In the genomic region with DNA sequence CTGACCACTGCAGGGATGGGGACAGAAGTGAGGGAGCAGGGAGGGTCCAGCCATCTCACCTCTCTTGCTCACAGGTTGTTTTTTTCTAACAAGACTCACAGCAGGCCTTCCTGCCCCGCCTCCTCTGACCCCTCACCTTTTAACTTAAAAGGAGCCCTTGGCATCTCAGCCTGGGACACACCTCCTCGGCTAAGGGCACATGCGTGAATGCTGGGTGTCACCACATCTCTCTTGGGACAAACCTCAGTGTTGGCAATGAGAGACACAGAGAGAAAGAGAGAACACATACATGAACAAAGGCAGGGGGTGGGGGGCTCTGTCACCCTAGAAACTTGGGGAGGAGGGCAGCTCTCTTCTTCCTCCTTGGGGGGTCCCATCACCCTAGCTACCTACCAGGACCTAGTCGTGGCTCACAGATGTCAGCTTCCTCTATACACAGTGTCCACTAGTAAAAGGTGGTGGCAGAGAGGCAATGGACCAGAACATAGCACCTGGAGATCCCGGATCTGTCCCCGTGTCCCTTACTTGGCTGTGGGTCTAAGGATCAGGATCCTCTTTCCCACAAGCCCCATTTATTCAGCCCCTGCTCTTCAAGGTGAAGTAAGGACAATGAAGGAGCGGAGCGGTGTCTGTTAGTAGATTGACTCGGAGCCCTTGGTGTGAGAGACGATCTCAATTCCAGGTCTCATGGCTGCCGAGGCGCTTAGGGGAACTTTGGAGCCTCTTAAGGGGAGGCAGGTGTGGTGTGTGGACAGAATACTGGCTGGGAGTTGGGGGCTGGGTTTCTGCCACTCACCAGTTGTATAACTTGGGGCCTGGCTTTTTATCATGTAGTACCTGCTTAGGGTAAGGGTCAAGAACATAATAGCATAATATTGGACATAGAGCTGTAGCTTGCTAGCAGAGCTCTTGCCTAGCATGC, we compare ENCODE assay signal across 9 mouse cellular contexts. TPM values are rescaled to one million over a fixed set of nuclear protein-coding genes. Genes with fewer than 3 reads are reported as not detected.
DNase-seq lines count a peak whose midpoint lies in the region; ATAC-seq and TF ChIP-seq lines count a peak whose summit lies in the region.
"Had no signal": no experiment of that assay in that cellular context is flagged by ENCODE, and none has a peak within 500 bp of the region (broad histone marks: within the 10 kb centered on the region; RNA-seq: fewer than 3 reads in every experiment).

No protein-coding gene starts in this region.

- no peak for ATAC-seq in embryonic facial prominence, embryonic 15.5 days (ENCODE audit: insufficient number of reproducible peaks, low FRiP score, low TSS enrichment, low read depth)
- ATAC-seq in megakaryocyte progenitor cell, adult 5-6 weeks (replicated peaks; ENCODE audit: poor library complexity) = no peak

- no peak overlapping the region for H3K9ac ChIP-seq in embryonic facial prominence, embryonic 15.5 days

- DNase-seq in kidney, adult 11 months = peak; percentile 50
- no peak for DNase-seq in kidney, postnatal 4 days
- DNase-seq in kidney, adult 2 months = peak; percentile 45
- DNase-seq in naive thymus-derived CD4-positive, alpha-beta T cell, adult 2 months (ENCODE audit: low read depth) = peak; percentile 52
- DNase-seq in embryo, embryonic 10.5 days (ENCODE audit: low spot score) = no peak
- DNase-seq in urinary bladder, adult 18-20 months (ENCODE audit: low spot score in 2 of 2) = no peak

- H3K27ac ChIP-seq in embryonic facial prominence, embryonic 15.5 days (replicated peaks) = peak overlapping the region; percentile 94
- H3K27ac ChIP-seq in kidney, adult 2 months (ENCODE audit: insufficient read depth, low read depth, low read length) = peak overlapping the region; percentile 61

- H3K4me1 ChIP-seq in embryonic facial prominence, embryonic 15.5 days = peaks cover 87% of the 10 kb centered on the region
- H3K4me1 ChIP-seq in kidney, adult 2 months (ENCODE audit: control insufficient read depth, insufficient read depth, low read length) = peaks cover 70% of the 10 kb centered on the region

- H3K36me3 ChIP-seq in embryonic facial prominence, embryonic 15.5 days = no peaks in the 10 kb centered on the region
- no peaks in the 10 kb centered on the region for H3K36me3 ChIP-seq in kidney, adult 2 months (ENCODE audit: control insufficient read depth, insufficient read depth, low read length)

- TF ChIP-seq POLR2A in kidney, adult 2 months (IDR thresholded peaks at IDR 0.05; ENCODE audit: low read depth, low read length) = no peak

- TF ChIP-seq CTCF in kidney, adult 2 months (conservative IDR thresholded peaks at IDR 0.05; ENCODE audit: insufficient read depth, insufficient read length, low read depth, low read length) = no peak

- peak overlapping the region; percentile 51 for H3K4me2 ChIP-seq in embryonic facial prominence, embryonic 15.5 days (replicated peaks)

- H3K27me3 ChIP-seq in embryonic facial prominence, embryonic 15.5 days = no peaks in the 10 kb centered on the region
- H3K27me3 ChIP-seq in kidney, adult 2 months (replicated peaks; ENCODE audit: control insufficient read depth, insufficient read depth, low read length) = no peaks in the 10 kb centered on the region

- no peaks in the 10 kb centered on the region for H3K9me3 ChIP-seq in embryonic facial prominence, embryonic 15.5 days (replicated peaks)

- no peak overlapping the region; the same call in 1 of the 2 replicates for H3K4me3 ChIP-seq in embryonic facial prominence, embryonic 15.5 days (replicated peaks)
- H3K4me3 ChIP-seq in kidney, adult 2 months (ENCODE audit: insufficient read depth, low read depth, low read length) = no peak overlapping the region

- WGBS in embryonic facial prominence, embryonic 15.5 days = 54% methylated on average over 12 of the region's 12 CpGs
- 35% methylated on average over 12 of the region's 12 CpGs for WGBS in kidney, adult 2 months

RNA-seq across cellular contexts. Expression of a gene that starts 5.8 kb away (rescaled TPM):
- polyA plus RNA-seq in embryonic facial prominence, embryonic 15.5 days (2015; fragmentation: Nextera tagmentation; extraction: Ambion mirVana) = 51.0 and 51.2 TPM in 2 replicates
- polyA plus RNA-seq in kidney, adult 2 months (2012; rRNA removed) = 92.7 and 97.2 TPM in 2 replicates
- total RNA-seq in megakaryocyte progenitor cell, adult 5-6 weeks (2015) = 34.2 and 34.6 TPM in 2 replicates
- 21.8 and 25.3 TPM in 2 replicates for total RNA-seq in megakaryocyte progenitor cell, adult 5-6 weeks (2017)

RNA-seq across cellular contexts. Expression of a gene that starts 17.0 kb away (rescaled TPM):
- polyA plus RNA-seq in embryonic facial prominence, embryonic 15.5 days (2015; fragmentation: Nextera tagmentation; extraction: Ambion mirVana) = 52.3 and 53.3 TPM in 2 replicates
- 45.3 and 54.1 TPM in 2 replicates for polyA plus RNA-seq in kidney, adult 2 months (2012; rRNA removed)
- 28.7 and 30.9 TPM in 2 replicates for total RNA-seq in megakaryocyte progenitor cell, adult 5-6 weeks (2015)
- 36.2 and 46.3 TPM in 2 replicates for total RNA-seq in megakaryocyte progenitor cell, adult 5-6 weeks (2017)

RNA-seq across cellular contexts. Expression of a gene that starts 28.9 kb away (rescaled TPM):
- 1.7 and 1.8 TPM in 2 replicates for polyA plus RNA-seq in embryonic facial prominence, embryonic 15.5 days (2015; fragmentation: Nextera tagmentation; extraction: Ambion mirVana)
- 140 and 155 TPM in 2 replicates for polyA plus RNA-seq in kidney, adult 2 months (2012; rRNA removed)
- 3.3 and 3.5 TPM in 2 replicates for total RNA-seq in megakaryocyte progenitor cell, adult 5-6 weeks (2015)
- 0.47 and 0.87 TPM in 2 replicates for total RNA-seq in megakaryocyte progenitor cell, adult 5-6 weeks (2017)

RNA-seq across cellular contexts. Expression of a gene that starts 45.1 kb away (rescaled TPM):
- polyA plus RNA-seq in embryonic facial prominence, embryonic 15.5 days (2015; fragmentation: Nextera tagmentation; extraction: Ambion mirVana) = 0.12 and 0.31 TPM in 2 replicates
- not detected in 2 replicates for polyA plus RNA-seq in kidney, adult 2 months (2012; rRNA removed)
- total RNA-seq in megakaryocyte progenitor cell, adult 5-6 weeks (2015) = not detected in 2 replicates
- total RNA-seq in megakaryocyte progenitor cell, adult 5-6 weeks (2017) = not detected in 2 replicates
- polyA plus RNA-seq: large intestine, adult 2 months had no signal

RNA-seq across cellular contexts. Expression of a gene that starts 49.1 kb away (rescaled TPM):
- polyA plus RNA-seq in embryonic facial prominence, embryonic 15.5 days (2015; fragmentation: Nextera tagmentation; extraction: Ambion mirVana) = 28.7 and 30.4 TPM in 2 replicates
- 23.5 and 24.5 TPM in 2 replicates for polyA plus RNA-seq in kidney, adult 2 months (2012; rRNA removed)
- total RNA-seq in megakaryocyte progenitor cell, adult 5-6 weeks (2015) = 60.8 and 62.0 TPM in 2 replicates
- total RNA-seq in megakaryocyte progenitor cell, adult 5-6 weeks (2017) = 76.3 and 99.9 TPM in 2 replicates

Comparison
In these comparisons a context has a peak if more than half of its experiments do, and no peak if none do; other contexts are left out.
1. DNase-seq: peak in kidney, adult 11 months (single experiment), kidney, adult 2 months (single experiment) and naive thymus-derived CD4-positive, alpha-beta T cell, adult 2 months (single experiment); none in kidney, postnatal 4 days (0 of 2), embryo, embryonic 10.5 days (single experiment) and urinary bladder, adult 18-20 months (0 of 2).
2. RNA of a gene that starts 28.9 kb away (polyA plus RNA-seq): 140 to 155 TPM in kidney, adult 2 months; 1.7 to 1.8 TPM in embryonic facial prominence, embryonic 15.5 days; every median in the first group is over 10 times any median in the second.